Mouse (Mus musculus) kidney, postnatal 10 days (tissue): ENCODE data around the gene BC016579.

Source experiments
- DNase-seq: peaks from one replicate; pipeline ENCODE4 v3.0.0; 2021; ENCODE audit warnings: mixed read lengths

The BC016579 gene

DNA sequence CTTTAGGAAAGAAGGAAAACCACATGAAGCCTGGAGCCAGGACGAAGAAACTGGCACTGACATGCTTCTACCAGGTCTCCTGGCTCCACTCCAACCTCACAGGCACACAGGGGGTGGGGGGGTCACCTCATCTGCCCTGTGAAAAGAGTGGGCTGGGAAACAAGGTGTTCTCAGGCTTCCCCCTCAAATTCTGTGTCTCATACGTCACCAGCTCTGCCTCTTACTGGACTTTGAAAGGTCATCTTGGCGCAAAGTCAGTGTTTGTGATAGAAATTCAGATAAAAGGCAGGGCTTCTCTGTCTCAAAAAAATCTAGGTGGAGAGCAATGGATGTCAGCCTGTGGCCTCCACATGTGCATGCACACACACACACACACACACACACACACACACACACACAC, 12.6 kb downstream of the BC016579 start:
- no peak for DNase-seq

DNA sequence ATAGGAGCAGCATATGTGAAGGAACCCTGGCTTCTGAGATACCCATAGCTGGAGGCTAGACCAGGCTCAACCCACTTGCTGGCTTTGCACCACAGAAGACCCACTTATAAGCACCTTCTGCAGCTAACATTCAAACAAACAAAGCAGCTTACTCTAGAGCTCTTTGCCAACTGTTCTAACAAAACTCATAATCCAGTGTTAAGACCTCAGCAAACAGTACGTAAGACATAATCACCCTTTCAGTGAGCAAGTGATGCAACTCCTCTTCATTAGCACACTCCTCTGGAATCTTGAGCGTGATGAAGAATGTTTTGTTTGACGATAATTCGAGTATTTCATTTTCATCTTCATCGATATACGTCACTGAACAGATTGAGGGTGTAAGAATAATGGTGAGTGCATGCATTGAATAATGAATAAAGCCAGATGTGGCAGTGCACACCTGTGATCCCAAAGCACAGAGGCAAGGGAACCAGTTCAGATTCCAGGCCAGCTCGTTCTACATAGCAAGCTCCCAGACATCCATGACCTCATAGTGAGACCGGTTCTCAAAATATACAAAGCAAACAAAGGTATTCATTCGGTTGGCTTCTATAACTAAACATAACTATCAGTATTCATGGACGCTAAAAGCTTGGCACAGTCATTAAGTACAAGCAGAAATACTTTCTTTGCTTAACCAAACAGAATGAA, 13.7 kb downstream of the BC016579 start:
- no peak for DNase-seq

DNA sequence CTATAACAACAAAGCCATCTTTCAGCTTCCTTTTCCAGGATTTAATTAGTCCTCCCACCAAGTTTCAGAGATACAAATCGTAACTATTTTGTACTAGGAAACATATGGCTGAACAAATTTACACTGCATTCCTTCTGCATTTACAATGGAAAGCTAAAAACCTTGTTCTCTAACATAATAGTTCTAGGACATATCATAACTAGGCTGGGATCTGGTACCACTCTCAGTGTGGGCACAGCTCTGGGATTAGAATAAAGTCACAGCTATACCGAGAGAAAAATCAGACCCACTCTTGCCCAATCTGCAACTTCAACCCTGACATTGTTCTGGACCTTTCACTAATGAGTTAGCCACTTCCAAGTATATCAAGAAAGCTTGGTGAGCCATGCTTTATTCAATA, 18.0 kb downstream of the BC016579 start:
- no peak for DNase-seq

DNA sequence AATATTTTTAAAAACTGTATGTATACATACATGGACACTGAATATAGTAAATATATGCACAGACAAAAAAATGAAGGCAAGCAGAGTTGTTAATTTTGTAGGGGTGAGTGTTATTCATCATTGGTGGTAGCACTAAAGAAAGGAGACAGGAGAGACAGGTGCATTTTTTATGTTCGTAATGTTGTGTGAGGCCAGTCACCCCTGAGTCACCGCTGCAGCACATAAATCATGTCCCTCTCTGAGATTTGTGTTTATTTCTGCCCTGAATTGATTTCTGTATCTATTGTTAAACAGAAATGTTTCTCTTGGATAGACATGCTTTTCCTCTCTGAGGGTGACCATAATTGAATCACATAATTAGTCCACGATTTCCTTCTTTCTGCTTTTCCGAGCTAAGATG, 21.4 kb downstream of the BC016579 start:
- no peak for DNase-seq

DNA sequence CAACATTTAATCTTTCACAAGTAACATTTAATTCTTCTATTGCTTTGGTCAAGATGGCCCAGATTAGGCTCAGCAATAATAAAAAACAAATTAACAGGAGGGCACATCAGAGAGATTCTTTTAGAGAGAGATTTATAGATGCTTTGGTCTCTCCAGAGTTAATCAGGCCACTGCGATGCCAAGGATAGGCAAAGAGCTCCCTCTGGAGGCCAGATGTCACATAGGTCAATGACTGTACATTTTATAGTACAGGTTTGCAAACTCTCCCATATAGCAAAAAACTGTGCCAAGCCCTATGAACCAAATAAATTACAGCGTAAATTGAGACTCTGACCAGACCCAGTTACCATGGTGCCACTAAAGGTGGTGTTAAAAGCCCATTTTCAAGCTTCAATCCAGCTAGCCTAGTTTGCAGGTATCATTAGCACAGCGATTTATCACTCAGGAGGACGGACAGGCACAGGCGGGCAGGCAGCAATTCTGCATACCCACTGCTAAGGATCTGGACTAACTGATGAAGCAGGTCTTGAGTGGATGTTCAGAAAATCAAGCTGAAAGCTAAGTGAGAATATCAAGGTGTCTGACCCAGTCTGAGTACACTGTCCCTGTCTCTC, 23.4 kb downstream of the BC016579 start:
- DNase-seq: peak; percentile 81

DNA sequence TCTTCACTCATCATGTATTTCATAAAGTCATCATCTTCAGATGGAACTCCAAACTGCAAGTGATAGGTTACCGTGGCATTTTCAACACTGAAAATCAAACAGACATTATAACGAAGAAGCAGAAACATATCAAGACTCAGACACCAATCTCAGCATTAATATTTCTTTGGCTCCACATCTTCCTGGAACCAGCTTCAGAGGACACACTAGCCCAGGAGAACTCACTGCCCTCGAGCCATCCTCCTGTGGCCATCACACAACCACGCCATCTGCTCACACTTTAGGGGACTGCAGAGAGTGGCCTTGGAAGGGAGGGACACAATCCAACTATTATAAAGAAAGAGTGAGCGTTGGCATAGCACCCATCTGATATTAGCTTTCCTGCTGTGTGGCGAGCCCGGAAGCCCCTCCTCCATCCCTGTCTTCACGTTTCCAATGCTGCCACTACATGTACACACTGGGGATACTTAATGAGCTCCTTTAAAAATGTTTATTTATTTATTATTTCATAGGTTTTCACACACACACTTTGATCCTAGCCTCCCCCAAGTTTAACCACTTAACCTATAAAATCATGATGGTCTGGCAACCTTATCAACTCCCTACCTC, 24.3 kb downstream of the BC016579 start:
- DNase-seq: no peak

DNA sequence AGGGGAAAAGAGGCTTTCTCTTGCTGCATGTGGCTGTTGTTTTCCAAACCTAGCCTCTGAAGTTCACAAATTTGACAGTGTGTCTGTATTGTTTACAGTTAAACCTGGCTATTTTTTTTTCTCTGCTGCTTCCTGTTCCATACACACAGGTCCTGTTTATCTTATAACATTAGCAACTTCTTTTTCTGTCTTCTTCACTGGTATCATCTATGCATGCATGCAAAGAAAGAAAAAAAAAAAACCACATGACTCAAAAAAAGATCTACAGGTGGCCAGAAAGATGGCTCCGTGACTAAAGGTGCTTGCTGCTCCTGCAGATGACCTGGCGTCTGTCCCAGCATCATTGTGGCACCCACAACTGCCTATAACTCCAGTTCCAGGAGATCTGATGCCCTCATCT, 28.5 kb downstream of the BC016579 start:
- DNase-seq: no peak

DNA sequence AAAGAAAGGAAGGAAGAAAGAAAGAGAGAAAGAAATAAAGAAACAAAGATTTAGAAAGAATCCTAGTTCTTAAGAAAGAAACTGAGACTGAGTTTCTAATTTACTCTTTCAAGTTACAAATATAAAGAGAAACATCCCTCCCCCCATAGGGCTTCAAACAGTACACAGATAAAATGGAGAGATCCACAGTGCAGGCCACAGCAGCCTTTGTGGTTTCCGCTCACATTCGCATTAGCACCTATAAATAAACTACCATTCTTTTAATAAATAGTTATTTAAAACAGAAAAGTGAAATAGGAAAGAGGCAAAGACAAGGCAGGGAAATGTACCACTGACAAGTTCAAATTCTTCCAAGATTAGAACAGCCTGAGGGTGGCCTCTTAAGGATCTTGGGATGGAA, 29.1 kb downstream of the BC016579 start:
- DNase-seq: no peak

DNA sequence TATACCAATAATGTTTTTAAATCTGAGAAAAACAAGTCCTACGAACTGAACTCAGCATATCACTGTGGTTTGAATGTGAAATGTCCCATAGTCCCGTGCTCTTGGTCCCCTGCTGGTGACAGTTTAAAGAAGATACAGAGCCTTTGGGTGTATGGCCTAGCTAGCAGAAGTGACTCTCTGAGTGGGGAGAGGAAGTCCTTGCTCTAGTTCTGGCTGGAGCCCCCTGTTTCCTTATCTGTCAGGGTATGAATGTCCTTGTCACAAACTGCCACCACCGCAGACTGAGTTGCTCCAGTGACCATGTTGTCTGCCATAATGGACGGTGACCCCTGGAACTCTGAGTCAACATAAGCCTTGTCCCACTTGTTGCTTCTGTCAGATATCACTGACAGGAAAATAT, 30.6 kb downstream of the BC016579 start:
- DNase-seq: no peak

DNA sequence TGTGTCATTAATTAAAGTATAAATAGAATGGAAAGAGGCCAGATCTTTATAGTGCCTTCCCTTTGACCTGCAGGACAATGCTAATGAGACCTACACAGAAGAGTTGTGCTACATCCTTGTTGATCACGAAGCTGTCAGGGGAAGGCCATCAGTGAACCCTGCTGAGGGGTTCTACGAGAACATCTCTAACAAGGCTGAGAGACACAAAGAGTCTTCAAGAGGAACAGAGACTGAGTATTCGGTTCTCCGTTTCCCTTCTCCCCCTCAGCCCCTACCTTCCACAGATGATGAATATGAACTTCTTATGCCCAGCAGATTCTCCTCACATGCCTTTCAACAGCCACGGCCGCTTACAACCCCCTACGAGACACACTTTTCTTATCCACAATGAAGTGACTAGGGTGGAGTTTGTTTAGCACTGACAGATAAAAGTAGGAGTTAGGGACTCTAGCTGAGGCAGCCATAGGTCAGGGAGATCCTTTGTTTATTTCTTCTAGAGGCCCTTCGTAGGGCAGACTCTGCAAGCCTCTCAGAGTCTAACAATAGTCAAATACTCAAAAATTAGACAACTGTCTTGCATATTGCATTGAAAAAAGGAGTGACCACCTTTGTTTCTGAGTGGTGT, 34.0 kb downstream of the BC016579 start:
- no peak for DNase-seq

DNA sequence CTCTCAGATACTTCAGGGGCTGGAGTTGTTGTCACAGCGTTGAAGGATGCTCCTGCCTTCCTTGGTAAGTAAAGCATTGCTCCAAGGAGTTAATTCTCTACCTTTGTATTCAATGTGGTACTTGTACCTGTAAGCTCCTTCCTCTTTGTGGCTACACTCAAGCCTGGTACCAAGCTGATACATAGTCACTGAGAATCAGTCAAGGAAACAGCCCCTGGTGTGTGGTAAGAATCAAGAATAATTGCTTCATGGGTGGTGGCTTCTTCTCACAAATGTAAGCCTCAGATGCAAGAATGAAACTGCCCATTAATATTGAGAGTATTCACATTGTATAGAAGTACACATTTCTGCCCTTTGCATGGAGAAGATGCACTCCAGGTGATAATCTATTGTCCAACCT, 37.9 kb downstream of the BC016579 start:
- no peak for DNase-seq

DNA sequence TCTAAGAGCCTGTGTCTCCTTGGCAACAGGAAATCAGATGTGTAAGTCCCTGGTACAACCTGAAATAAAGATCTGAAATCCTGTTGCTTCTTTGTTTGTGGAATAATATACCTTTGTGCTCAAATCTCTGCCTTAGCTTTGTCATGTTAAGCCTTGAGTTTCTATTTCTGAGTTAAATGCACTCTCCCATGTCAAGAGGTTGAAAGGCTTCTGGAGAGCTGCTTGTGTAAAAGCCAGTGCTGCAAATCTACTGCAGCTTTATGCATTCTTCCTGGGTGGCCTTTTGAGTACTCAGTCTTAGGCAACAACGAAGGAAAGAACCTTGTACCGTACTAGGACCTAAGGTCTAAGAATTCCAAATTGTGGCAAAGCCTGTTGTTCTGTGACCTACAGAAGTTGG, 40.6 kb downstream of the BC016579 start:
- DNase-seq: no peak

DNA sequence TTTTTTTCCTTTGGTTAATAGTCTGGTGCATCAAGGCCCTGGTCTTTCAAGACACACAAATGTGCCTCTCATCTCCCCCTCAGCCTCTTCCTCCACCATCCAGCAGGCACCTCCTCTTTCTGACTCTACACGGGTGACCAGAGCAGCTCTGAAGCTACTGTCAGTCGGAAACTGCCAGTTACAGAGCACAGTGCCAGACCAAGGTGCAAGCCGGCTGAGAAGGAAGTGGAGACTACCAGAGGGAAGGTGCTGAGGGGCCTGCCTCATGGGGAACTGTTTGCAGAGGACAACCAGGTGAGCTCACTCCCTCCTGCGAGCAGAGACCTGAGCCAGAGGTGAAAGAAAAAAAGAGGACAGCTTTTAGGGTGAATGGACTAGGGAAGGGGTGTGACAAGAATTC, 43.6 kb downstream of the BC016579 start, which contains the start of gene Gcsam:
Gene Gcsam, plus strand, starts transcription at position 114 of the 400 bp plus-strand sequence.
- no peak for DNase-seq

DNA sequence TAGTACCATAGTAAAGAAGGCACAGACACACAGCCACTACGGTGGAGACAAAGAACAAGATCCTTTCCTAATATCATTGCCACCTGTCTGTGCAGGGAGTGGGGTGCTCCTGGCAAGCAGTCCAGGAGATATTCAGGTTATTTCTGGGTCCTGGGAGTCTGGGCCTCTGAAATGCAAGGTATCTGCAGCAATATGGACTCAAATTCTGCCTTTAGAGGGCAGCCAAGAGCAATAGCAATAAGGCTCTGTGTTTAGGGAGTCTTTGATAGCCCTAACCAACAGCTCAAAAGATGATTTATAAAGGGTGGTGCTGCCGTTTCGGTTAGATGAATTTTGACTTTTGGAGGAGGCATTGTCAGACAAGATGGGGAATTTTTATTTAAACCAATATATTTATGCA, 44.6 kb downstream of the BC016579 start:
- DNase-seq: peak; percentile 44

DNA sequence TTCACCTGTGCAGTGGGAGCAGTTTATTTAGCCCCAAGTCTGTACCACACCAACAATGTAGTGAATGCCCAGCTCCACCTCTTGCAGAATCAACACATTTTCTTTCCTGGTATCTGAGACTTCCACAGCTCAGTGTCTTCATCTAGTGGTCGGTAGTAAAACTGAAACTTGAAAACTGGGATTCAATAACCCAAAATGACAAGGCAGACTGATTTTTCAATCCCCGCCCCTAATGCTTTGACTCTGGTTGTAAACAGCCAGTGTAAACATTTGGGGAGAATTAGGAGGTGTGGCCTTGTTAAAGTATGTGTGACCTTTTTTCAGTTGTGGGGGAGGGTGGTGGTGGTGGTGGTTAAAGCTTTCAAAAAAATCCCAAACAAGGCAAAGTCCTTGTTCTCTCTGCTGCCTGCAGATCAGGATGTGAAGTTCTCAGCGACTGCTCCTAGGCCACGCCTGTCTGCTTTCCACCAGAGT, 45.4 kb downstream of the BC016579 start:
- peak; percentile 34 for DNase-seq

DNA sequence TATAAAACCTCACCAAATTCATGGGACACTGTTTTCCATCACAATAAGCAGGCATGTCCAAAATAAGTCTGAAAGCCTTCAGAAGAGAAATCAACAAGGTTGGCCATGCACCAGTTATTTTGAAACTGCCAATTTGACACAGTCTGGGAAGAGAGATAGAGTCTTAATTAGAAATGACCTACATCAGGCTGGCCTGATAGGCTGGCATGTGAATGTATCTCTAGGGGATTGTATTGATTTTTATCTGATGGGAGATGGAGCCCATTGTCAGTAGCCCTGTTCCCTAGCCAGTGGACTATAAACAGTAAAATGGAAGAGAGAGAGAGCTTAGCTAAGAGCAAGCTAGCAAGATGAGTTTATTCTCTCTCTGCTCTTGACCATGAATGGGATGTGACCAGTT, 58.4 kb downstream of the BC016579 start:
- DNase-seq: no peak

DNA sequence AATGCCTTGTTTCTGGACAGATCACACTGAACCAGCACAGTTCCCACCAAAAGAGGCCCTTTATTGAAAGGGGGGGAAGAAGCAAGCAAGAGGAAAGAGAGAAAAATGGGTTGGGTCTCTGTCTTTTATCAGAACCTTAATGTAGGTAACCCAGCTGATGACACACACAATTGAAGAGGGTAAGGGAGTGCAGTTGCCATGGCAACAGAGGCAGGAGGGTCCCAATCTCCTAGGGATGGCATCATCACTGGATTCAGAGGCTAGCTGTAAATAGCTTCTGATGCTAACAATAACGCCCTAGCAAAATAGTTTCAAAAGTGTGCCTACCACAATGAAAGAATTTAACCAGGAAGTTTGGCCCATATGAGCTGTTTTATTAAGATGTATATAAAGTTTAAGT, 60.2 kb downstream of the BC016579 start:
- no peak for DNase-seq

DNA sequence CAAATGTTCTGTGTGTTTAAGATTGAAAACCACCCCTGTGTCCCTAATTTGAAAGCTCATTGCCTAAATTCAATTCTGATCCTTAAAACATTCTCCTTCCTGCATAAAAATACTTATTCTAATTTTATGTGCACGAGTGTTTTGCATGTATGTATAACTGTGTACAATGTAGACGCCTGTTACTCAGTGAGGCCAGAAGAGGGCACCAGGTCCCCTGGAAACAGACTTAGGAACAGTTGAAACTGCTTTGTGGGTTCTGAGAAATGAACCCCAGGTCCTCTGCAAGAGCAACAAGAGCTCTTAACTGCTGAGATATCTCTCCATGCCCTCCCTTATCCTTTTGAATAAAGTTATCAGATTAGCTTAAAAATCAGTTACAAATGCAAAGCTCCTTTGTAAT, 71.4 kb downstream of the BC016579 start:
- peak; percentile 34 for DNase-seq

DNA sequence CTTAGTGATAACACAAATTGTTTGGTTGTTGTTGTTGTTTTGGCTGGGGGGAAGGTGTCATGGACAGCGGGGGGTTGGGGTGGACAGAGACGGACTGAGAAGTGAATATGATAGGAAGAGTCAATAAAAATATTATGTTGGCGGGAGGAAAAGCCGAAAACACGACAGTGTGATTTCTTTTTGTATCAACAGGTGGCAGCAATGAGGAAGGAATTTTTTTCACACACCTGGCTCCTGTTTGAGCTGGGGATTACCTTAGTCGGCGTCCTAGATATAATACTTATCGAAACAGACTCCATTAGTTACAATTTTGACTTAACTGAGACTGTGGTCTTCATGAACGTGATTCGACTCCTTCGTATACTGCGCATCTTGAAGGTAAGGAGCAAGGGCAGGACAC, 74.0 kb downstream of the BC016579 start:
- no peak for DNase-seq
